Mouse (Mus musculus) stomach, embryonic 14.5 days (tissue): ENCODE data around the gene Cdc42bpb. TPM values are rescaled to one million over a fixed set of nuclear protein-coding genes. Genes with fewer than 3 reads are reported as not detected.

Experiments used
- ATAC-seq: fragments of 200-750 bp; cut with Nextera tagmentation; 2 replicates; pipeline ENCODE4 v1.8.0; 2017; ENCODE audit warnings: low read depth, moderate TSS enrichment; ENCODE audit not compliant: insufficient number of reproducible peaks, insufficient read depth, low FRiP score
- H3K27ac ChIP-seq: fragments of 300-500 bp; sonication (generic); 2 replicates; pipeline ENCODE4 v1.5.1; 2014; ENCODE audit warnings: mild to moderate bottlenecking, low read length, moderate library complexity, mixed read lengths
- H3K27me3 ChIP-seq: fragments of 300-500 bp; sonication (generic); 2 replicates; pipeline ENCODE4 v1.6.1; 2014; ENCODE audit warnings: low read length, control low read depth, mixed read lengths; ENCODE audit not compliant: control insufficient read depth, insufficient read depth
- H3K36me3 ChIP-seq: fragments of 300-500 bp; sonication (generic); 2 replicates; pipeline ENCODE4 v1.6.1; 2014; ENCODE audit warnings: mild to moderate bottlenecking, control low read depth, low read length, moderate library complexity, mixed read lengths; ENCODE audit not compliant: control insufficient read depth, insufficient read depth
- H3K4me1 ChIP-seq: fragments of 300-500 bp; sonication (generic); 2 replicates; pipeline ENCODE4 v1.6.1; 2014; ENCODE audit warnings: low read length, control low read depth, mixed read lengths; ENCODE audit not compliant: control insufficient read depth, insufficient read depth
- H3K4me2 ChIP-seq: fragments of 300-500 bp; sonication (generic); replicated peaks from 2 replicates; pipeline ENCODE4 v1.6.1; 2014; ENCODE audit warnings: low read depth, low read length, control low read depth
- H3K4me3 ChIP-seq: fragments of 300-500 bp; sonication (generic); 2 replicates; pipeline ENCODE4 v1.5.1; 2014; ENCODE audit warnings: low read depth, low read length, control low read depth
- H3K9ac ChIP-seq: fragments of 300-500 bp; sonication (generic); replicated peaks from 2 replicates; pipeline ENCODE4 v1.6.1; 2014; ENCODE audit warnings: low read depth, mild to moderate bottlenecking, control low read depth, low read length, moderate library complexity, mixed read lengths
- H3K9me3 ChIP-seq: fragments of 300-500 bp; sonication (generic); 2 replicates; pipeline ENCODE4 v1.6.1; 2016; ENCODE audit warnings: low read depth, low read length, control low read depth; ENCODE audit not compliant: control insufficient read depth
- WGBS: fragments of 180-500 bp; shearing (Covaris S2); extraction: QIAGEN DNeasy Blood & Tissue Kit; methylation state at CpG from one replicate; pipeline ENCODE4 v1.1.7; 2014; 5-methylcytosine and 5-hydroxymethylcytosine counted together
- polyA plus RNA-seq: library from polyadenylated mRNA; unstranded; fragments of >200 nt; fragmentation: Nextera tagmentation; extraction: Ambion mirVana; gene quantifications from 2 replicates; pipeline ENCODE4 v1.2.1, GENCODE M21; 2014

Gene Cdc42bpb
- 44.1 and 44.9 TPM in 2 replicates for polyA plus RNA-seq

DNA sequence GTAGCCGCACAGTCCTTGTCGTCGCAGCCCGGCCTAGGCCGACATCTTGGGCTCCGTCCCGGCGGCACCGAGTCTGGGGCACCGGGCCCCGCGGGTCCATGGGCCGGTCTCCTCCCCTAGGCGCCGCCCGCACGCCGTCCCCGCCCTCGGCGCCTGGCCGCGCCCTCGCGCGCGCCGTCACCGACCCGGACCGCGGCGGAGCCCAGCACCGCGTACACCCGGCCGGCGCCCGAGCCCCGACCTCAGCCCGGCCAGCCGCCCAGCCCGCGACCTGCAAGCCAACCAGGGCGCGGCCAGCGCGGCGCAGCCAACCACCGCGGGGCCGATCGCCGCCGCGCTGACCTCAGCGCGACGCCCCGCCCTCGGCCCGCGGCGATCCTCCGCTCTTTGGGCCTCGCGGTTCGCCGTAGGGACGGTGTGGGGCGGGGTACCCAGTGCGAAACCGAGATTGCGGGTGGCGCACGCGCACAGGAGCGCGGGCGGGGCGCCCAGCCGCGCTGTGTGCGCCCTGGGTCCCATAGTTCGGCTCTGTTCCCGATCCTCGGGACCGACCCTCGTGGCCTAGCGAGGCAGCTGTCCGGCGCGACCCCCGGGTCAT is at the start of gene Cdc42bpb:
Gene Cdc42bpb, minus strand, starts transcription at position 343 of the 598 bp plus-strand sequence.
- WGBS = under 1% methylated on average over 91 of the region's 94 CpGs
- Histone ChIP-seq H3K9me3 (no peaks in the 10 kb centered on the region), H3K27me3 (no peaks in the 10 kb centered on the region), H3K4me1 (peaks cover 20% of the 10 kb centered on the region), H3K9ac (peak within 1 kb of the TSS; percentile 93), H3K27ac (peak within 1 kb of the TSS; percentile 96), H3K4me2 (peak within 1 kb of the TSS; percentile 86), H3K4me3 (peak within 1 kb of the TSS; percentile 98), H3K36me3 (no peaks in the 10 kb centered on the region)
- ATAC-seq = peak; percentile 91

DNA sequence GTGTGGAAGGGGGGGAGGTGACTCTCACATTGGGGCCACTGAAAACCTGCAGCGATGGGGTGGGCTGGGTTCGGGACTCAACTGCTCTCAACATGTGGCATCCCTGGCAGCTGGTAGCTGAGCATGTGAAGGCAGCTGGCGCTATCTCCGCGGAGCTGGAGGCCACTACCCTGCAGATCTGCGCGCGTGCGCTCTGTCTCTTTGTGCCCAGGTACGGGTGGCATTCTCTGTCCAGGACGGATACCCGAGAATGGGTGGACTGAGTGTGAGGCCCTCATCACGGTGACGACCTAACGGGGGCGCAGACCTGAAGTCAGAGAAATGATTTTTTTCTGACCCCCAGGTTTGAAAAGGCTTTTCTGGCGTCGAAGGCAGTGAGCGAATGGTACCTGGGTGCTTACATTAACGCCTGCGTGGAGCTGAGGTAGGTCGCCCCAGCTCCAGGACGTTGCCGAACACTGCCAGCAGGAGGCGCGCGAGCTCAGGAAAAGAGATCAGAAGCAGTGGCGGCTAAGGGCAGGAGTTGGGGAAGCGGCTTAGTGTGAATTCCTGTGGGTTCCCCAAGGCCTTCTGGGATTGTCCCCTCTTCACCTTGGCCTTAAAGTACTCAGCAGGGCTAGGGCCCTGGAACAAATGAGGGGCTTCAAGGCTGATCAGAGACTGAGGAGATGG is 48.4 kb upstream of the Cdc42bpb start:
- no peaks in the 10 kb centered on the region for H3K36me3 ChIP-seq
- H3K4me2 ChIP-seq = no peak overlapping the region
- no peaks in the 10 kb centered on the region for H3K9me3 ChIP-seq
- no peak overlapping the region for H3K9ac ChIP-seq
- WGBS = 17% methylated on average over 29 of the region's 29 CpGs
- no peak overlapping the region for H3K4me3 ChIP-seq
- H3K27ac ChIP-seq = no peak overlapping the region
- no peak for ATAC-seq
- H3K27me3 ChIP-seq = peaks cover 46% of the 10 kb centered on the region
- H3K4me1 ChIP-seq = peaks cover 15% of the 10 kb centered on the region

DNA sequence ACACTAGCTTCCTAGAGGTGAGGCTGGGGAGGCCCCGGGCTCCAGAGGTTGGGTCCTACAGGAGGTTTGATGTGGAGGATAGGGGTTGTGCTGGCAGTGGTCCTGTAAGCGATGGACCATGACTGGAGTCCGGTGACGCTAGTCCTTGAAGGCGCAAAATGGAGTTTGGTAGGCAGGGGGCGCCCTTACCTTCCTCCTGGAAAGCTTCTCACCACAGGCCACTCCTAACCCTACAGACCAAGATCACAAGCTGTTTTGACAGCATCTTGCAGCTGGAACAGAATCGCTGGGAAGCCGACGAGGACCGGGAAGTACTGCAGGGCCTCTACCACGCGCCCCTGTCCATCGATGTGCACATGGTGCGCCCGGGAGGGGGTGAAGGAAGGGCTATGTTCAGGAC is 47.7 kb upstream of the Cdc42bpb start:
- Histone ChIP-seq H3K36me3 (no peaks in the 10 kb centered on the region), H3K4me3 (no peak overlapping the region), H3K27ac (no peak overlapping the region), H3K9ac (no peak overlapping the region), H3K4me2 (no peak overlapping the region), H3K4me1 (peaks cover 12% of the 10 kb centered on the region), H3K27me3 (peaks cover 42% of the 10 kb centered on the region), H3K9me3 (no peaks in the 10 kb centered on the region)
- WGBS = 6% methylated on average over 15 of the region's 15 CpGs
- no peak; the same call in 1 of the 2 replicates for ATAC-seq

DNA sequence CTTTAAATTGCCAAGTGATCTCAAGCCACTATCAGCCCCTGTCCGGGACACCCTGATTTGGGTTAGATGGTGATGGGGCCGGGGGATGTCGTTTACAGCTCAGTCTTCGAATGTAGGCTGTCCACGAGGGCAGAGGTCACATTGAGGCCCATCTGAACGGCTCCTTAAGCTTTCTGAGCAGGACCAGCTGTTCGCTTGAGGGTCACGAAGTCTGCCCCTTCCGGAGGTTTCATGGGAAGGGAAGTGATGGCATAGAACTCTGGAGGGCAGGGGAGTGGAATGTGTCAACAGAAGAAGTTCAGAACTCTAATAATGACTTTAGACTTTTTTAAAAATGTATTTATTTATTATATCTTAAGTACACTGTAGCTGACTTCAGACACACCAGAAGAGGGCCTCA is 47.0 kb upstream of the Cdc42bpb start:
- H3K27me3 ChIP-seq = peaks cover 38% of the 10 kb centered on the region
- H3K4me2 ChIP-seq = no peak overlapping the region
- WGBS = 20% methylated on average over 9 of the region's 9 CpGs
- H3K9me3 ChIP-seq = no peaks in the 10 kb centered on the region
- no peak overlapping the region for H3K9ac ChIP-seq
- no peaks in the 10 kb centered on the region for H3K36me3 ChIP-seq
- ATAC-seq = no peak
- H3K4me3 ChIP-seq = no peak overlapping the region
- H3K27ac ChIP-seq = no peak overlapping the region
- peaks cover 6% of the 10 kb centered on the region; the same call in 1 of the 2 replicates for H3K4me1 ChIP-seq

DNA sequence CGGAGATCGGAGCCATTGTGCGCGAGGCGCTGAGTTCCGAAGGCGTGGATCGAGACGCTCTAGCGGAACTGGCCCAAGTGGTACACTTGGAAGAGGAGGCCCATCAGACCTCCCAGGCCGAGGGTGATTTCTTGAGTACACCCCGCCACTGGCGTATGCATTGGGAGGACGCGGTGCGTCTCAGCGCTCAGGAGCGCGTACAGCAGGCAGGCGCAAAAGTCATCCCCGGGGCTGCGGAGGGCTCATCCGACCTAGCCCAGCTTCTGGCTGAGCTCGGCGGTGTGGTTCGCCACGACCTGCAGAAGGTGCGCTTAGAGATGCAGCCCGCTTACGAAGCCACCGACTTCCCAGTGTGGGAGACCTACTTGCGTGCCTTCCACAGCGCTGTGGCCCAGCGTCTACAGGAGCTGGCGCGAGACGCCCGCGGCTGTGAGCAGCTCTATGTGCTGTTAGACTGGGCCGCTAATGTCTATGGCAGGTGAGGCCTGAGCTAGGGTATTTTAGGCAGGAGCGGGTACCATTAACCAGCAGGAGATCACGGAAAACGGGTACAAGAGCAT is 46.1 kb upstream of the Cdc42bpb start:
- WGBS = 11% methylated on average over 43 of the region's 43 CpGs
- peaks cover 36% of the 10 kb centered on the region for H3K27me3 ChIP-seq

DNA sequence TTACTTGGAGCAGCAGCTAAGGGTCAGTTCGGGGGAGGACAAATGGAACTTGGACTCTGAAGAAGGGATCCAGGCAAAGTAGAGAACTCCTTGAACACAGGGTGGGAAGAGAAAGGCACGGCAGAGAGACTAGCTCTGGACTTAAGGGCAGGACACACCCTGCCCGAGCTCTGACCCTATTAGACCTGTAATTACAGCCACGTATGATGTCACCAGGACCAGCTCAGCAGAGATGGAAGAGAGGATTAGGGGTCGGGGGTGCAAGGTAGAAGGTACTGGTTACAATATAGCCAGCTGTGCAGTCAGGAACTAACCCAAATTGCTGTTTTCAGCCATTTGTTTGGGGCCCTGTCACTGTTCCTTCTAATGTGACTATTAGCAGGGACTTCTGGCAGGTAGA is 45.3 kb upstream of the Cdc42bpb start:
- no peak for ATAC-seq
- no peak overlapping the region for H3K4me3 ChIP-seq
- peaks cover 29% of the 10 kb centered on the region for H3K27me3 ChIP-seq
- H3K4me2 ChIP-seq = no peak overlapping the region
- no peaks in the 10 kb centered on the region for H3K9me3 ChIP-seq
- no peak overlapping the region for H3K27ac ChIP-seq
- 64% methylated on average over 5 of the region's 5 CpGs for WGBS
- H3K36me3 ChIP-seq = no peaks in the 10 kb centered on the region
- H3K4me1 ChIP-seq = peaks cover 6% of the 10 kb centered on the region; the same call in 1 of the 2 replicates
- no peak overlapping the region for H3K9ac ChIP-seq

More for the DNA sequence above, 46.1 kb upstream of the Cdc42bpb start:
- ATAC-seq = no peak
- Histone ChIP-seq H3K4me3 (peak overlapping the region; percentile 17; the same call in 1 of the 2 replicates), H3K27ac (no peak overlapping the region), H3K36me3 (no peaks in the 10 kb centered on the region), H3K4me2 (peak overlapping the region; percentile 29), H3K9ac (no peak overlapping the region), H3K4me1 (0 out of 2 replicates have a peak, but pooled peaks cover 6% of the 10 kb centered on the region), H3K9me3 (no peaks in the 10 kb centered on the region)

DNA sequence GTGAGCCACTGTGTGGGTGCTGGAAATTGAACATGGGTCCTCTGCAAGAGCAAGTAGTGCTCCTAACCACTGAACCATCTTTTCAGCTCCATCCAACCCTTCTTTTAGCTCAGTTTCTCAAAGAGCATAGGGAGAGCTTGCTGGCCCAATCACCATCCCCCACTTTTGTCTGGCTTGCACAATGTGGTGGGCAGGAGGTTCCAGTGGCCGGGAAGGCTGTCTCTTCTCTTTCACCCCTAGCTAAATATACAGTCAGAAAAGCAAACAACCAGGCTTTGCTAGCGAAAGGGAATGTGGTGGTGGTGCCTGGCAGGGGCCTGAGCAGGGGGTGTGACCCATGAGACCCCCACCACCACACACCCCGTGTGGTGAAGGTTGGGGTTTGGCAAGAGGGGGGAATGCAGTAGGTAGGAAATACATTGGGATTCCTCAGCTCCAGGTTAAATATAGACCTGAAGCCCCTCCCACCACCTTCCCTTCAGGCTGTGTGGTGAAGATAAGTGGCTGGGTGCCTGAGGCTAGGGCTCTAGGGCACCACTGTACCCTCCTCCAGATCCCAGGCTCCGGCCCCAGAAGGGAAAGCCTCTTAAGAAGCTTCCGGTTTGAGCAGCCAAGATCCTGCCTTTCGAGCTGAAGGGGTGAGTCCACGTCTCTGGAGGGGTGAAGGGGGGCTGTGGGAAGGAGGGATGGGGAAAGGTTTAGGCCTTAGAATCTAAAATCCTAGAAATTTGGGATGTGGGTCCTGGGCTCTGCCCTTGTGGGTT is 43.6 kb upstream of the Cdc42bpb start:
- H3K4me2 ChIP-seq = no peak overlapping the region
- no peak overlapping the region for H3K27ac ChIP-seq
- no peak overlapping the region for H3K9ac ChIP-seq
- H3K36me3 ChIP-seq = no peaks in the 10 kb centered on the region
- H3K9me3 ChIP-seq = no peaks in the 10 kb centered on the region
- H3K4me3 ChIP-seq = no peak overlapping the region
- peaks cover 20% of the 10 kb centered on the region for H3K4me1 ChIP-seq
- H3K27me3 ChIP-seq = peaks cover 26% of the 10 kb centered on the region
- no peak for ATAC-seq
- WGBS = 47% methylated on average over 7 of the region's 7 CpGs

DNA sequence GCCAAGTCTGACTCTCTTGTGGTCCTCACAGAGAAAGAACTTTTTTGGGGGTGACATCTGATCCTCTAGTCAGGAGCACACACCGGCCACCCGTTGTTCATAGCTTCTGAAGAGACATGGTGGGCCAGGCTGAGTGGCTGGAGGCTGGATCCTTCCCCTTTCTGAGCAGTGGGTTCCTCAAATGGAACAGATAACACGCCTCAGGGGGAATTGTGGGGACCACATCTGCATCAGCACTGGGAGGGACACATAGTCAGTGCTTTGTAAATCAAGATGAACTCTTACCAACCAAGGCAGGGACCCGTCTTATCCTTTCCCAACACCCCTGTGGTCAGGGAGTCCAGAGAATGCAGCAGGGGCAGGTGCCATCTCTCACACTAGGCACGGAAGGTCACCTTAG is 42.4 kb upstream of the Cdc42bpb start:
- Histone ChIP-seq H3K36me3 (no peaks in the 10 kb centered on the region), H3K4me1 (peaks cover 20% of the 10 kb centered on the region), H3K27me3 (peaks cover 26% of the 10 kb centered on the region), H3K27ac (no peak overlapping the region), H3K9me3 (no peaks in the 10 kb centered on the region), H3K4me2 (no peak overlapping the region), H3K4me3 (no peak overlapping the region), H3K9ac (no peak overlapping the region)
- ATAC-seq = no peak
- 82% methylated on average over 5 of the region's 5 CpGs for WGBS
